Mouse (Mus musculus) lung, postnatal 4 days (tissue): Measurements from ENCODE around the gene Tspan10.

Source experiments
- DNase-seq, 2 experiments: peaks; one replicate each; pipeline ENCODE4 v3.0.0; 2021

The Tspan10 gene

GRCm38 (mm10) chr11:120457370-120457769 lies 14.9 kb downstream of the Tspan10 start:
- DNase-seq, result no peak

GRCm38 (mm10) chr11:120457772-120458751 lies 15.6 kb downstream of the Tspan10 start, which contains the start of the genes Oxld1 and Ccdc137:
Gene Oxld1 (minus strand): TSS chr11:120458068.
Gene Ccdc137 (plus strand): TSS chr11:120458115.
- peak; percentile 83 to 85 for DNase-seq

GRCm38 (mm10) chr11:120458847-120459597 lies 16.6 kb downstream of the Tspan10 start:
- DNase-seq, result no peak

GRCm38 (mm10) chr11:120463536-120463935 lies 21.1 kb downstream of the Tspan10 start:
- DNase-seq, result no peak

- DNase-seq, result no peak
Observed at GRCm38 (mm10) chr11:120464365-120464764, 21.9 kb downstream of the Tspan10 start.

GRCm38 (mm10) chr11:120465521-120465920 lies 23.1 kb downstream of the Tspan10 start:
- DNase-seq, result no peak

GRCm38 (mm10) chr11:120467051-120467735 lies 24.7 kb downstream of the Tspan10 start, which contains the start of gene Arl16:
Gene Arl16 (minus strand): TSS chr11:120467607.
- peak; percentile 96 to 97 for DNase-seq

GRCm38 (mm10) chr11:120467736-120468092 lies 25.3 kb downstream of the Tspan10 start:
- no peak for DNase-seq

GRCm38 (mm10) chr11:120472052-120472451 lies 29.6 kb downstream of the Tspan10 start:
- DNase-seq, result no peak

GRCm38 (mm10) chr11:120483448-120483934 lies 41.0 kb downstream of the Tspan10 start:
- no peak for DNase-seq

GRCm38 (mm10) chr11:120484265-120484981 lies 42.0 kb downstream of the Tspan10 start, which contains the start of gene Mrpl12:
Gene Mrpl12 (plus strand): TSS chr11:120484613.
- DNase-seq, result peak; percentile 90 to 92

GRCm38 (mm10) chr11:120485251-120485650 lies 42.8 kb downstream of the Tspan10 start:
- no peak for DNase-seq

- no peak for DNase-seq
Observed at GRCm38 (mm10) chr11:120488516-120488915, 46.1 kb downstream of the Tspan10 start.

- peak; percentile 71 to 82 for DNase-seq
Observed at GRCm38 (mm10) chr11:120489054-120489761, 46.8 kb downstream of the Tspan10 start.

GRCm38 (mm10) chr11:120490291-120491046 lies 48.0 kb downstream of the Tspan10 start:
- DNase-seq, result peak in 1 of 2 experiments; percentile 18

GRCm38 (mm10) chr11:120491317-120492023 lies 49.0 kb downstream of the Tspan10 start, which contains the start of gene Slc25a10:
Gene Slc25a10 (plus strand): TSS chr11:120491840.
- DNase-seq, result peak; percentile 92 to 93

GRCm38 (mm10) chr11:120492024-120492877 lies 49.8 kb downstream of the Tspan10 start:
- peak; percentile 44 to 54 for DNase-seq

- DNase-seq, result peak in 1 of 2 experiments; percentile 22
Observed at GRCm38 (mm10) chr11:120492878-120493203, 50.4 kb downstream of the Tspan10 start.

- DNase-seq, result no peak
Observed at GRCm38 (mm10) chr11:120493351-120493750, 50.9 kb downstream of the Tspan10 start.
